8 mouse cellular contexts compared by ENCODE assay signal in genomic region chr5:65491767-65492715, GRCm38 (mm10). TPM values are rescaled to one million over a fixed set of nuclear protein-coding genes. Genes with fewer than 3 reads are reported as not detected.
DNase-seq lines count a peak whose midpoint lies in the region; ATAC-seq and TF ChIP-seq lines count a peak whose summit lies in the region.

No protein-coding gene starts in this region.

- H3K4me3 ChIP-seq in forebrain, embryonic 13.5 days, result peak overlapping the region; percentile 85
- peak overlapping the region; percentile 75 for H3K4me3 ChIP-seq in lung, adult 2 months (replicated peaks; ENCODE audit: extremely low read depth, low read depth, low read length)
- H3K4me3 ChIP-seq in neural tube, embryonic 15.5 days (replicated peaks), result peak overlapping the region; percentile 87

- 0 out of 2 replicates have a peak, but pooled peaks have one; percentile 5 for TF ChIP-seq POLR2A in lung, adult 2 months (IDR thresholded peaks at IDR 0.05; ENCODE audit: borderline replicate concordance, extremely low read depth, low read depth, low read length)

- no peaks in the 10 kb centered on the region for H3K36me3 ChIP-seq in forebrain, embryonic 13.5 days (ENCODE audit: poor library complexity, severe bottlenecking)
- H3K36me3 ChIP-seq in neural tube, embryonic 15.5 days, result no peaks in the 10 kb centered on the region

- peaks cover 22% of the 10 kb centered on the region for H3K4me1 ChIP-seq in forebrain, embryonic 13.5 days
- H3K4me1 ChIP-seq in lung, adult 2 months (ENCODE audit: control insufficient read depth, insufficient read depth, low read length), result peaks cover 16% of the 10 kb centered on the region
- peaks cover 36% of the 10 kb centered on the region for H3K4me1 ChIP-seq in neural tube, embryonic 15.5 days

- H3K27ac ChIP-seq in forebrain, embryonic 13.5 days, result peak overlapping the region; percentile 93
- H3K27ac ChIP-seq in neural tube, embryonic 15.5 days (replicated peaks), result peak overlapping the region; percentile 97

- no peaks in the 10 kb centered on the region for H3K9me3 ChIP-seq in forebrain, embryonic 13.5 days (replicated peaks)
- H3K9me3 ChIP-seq in neural tube, embryonic 15.5 days (replicated peaks), result no peaks in the 10 kb centered on the region

- H3K4me2 ChIP-seq in forebrain, embryonic 13.5 days, result peak overlapping the region; percentile 67
- peak overlapping the region; percentile 65 for H3K4me2 ChIP-seq in neural tube, embryonic 15.5 days

- ATAC-seq in forebrain, embryonic 13.5 days, result peak; percentile 88
- peak; percentile 86 for ATAC-seq in neural tube, embryonic 15.5 days (ENCODE audit: low FRiP score)

- under 1% methylated on average over 51 of the region's 57 CpGs for WGBS in forebrain, embryonic 13.5 days
- WGBS in lung, adult 2 months, result under 1% methylated on average over 56 of the region's 57 CpGs
- WGBS in neural tube, embryonic 15.5 days, result under 1% methylated on average over 56 of the region's 57 CpGs

- DNase-seq in CD8-positive naive resting alpha-beta T cell, adult 2 months (ENCODE audit: low read depth in 2 of 2, low spot score in 2 of 2), result peak; percentile 75 to 76
- peak; percentile 60 for DNase-seq in c-Kit-positive CD71-positive TER-119-negative erythroid progenitor cells, embryonic 14.5 days (ENCODE audit: low read depth)
- DNase-seq in heart, postnatal 14 days, result peak; percentile 76 to 77
- DNase-seq in layer of hippocampus, adult 18-20 months (ENCODE audit: low spot score in 2 of 2), result peak; percentile 45 to 70
- DNase-seq in lung, adult 2 months, result peak; percentile 73
- peak; percentile 80 for DNase-seq in testis, postnatal 10 days (ENCODE audit: low spot score)

- intact Hi-C loops in heart, postnatal 14 days (cut with DNase I), result loop anchor here (2.0 to 5.0 kb wide), 5 partner anchors 45 to 270 kb away; partner anchors contain the start of genes N4bp2, Pds5a, Smim14 and Ube2k

- peak overlapping the region; percentile 89 for H3K9ac ChIP-seq in forebrain, embryonic 13.5 days
- peak overlapping the region; percentile 97 for H3K9ac ChIP-seq in neural tube, embryonic 15.5 days (replicated peaks)

- no peaks in the 10 kb centered on the region for H3K27me3 ChIP-seq in forebrain, embryonic 13.5 days
- no peaks in the 10 kb centered on the region for H3K27me3 ChIP-seq in neural tube, embryonic 15.5 days (replicated peaks)

- TF ChIP-seq CTCF in lung, adult 2 months (IDR thresholded peaks at IDR 0.05; ENCODE audit: insufficient read depth, low read length), result no peak

RNA-seq across cellular contexts. Expression of gene Gm43552, which starts 0.6 kb away (rescaled TPM):
- not detected in 2 replicates for polyA plus RNA-seq in forebrain, embryonic 13.5 days (2015; fragmentation: Nextera tagmentation; extraction: Ambion mirVana)
- total RNA-seq in heart, postnatal 14 days (2021), result 1 to 10 TPM in 1 of 2 experiments, not detected in 1; 1.3 TPM
- not detected for total RNA-seq in layer of hippocampus, adult 18-20 months (2021)
- not detected in 2 replicates for polyA plus RNA-seq in lung, adult 2 months (2012; rRNA removed)
- polyA plus RNA-seq in neural tube, embryonic 15.5 days (2015; fragmentation: Nextera tagmentation; extraction: Ambion mirVana), result 1.1 TPM in 1 of 2 replicates, not detected in the other

RNA-seq across cellular contexts. Expression of gene Smim14, which starts 44.9 kb away (rescaled TPM):
- 131 and 133 TPM in 2 replicates for polyA plus RNA-seq in forebrain, embryonic 13.5 days (2015; fragmentation: Nextera tagmentation; extraction: Ambion mirVana)
- 100 to 1,000 TPM in 1 of 2 experiments, 10 to 100 TPM in 1; 93.4 to 103 TPM for total RNA-seq in heart, postnatal 14 days (2021)
- 100 to 1,000 TPM; 160 to 166 TPM for total RNA-seq in layer of hippocampus, adult 18-20 months (2021)
- polyA plus RNA-seq in lung, adult 2 months (2012; rRNA removed), result 137 and 157 TPM in 2 replicates
- polyA plus RNA-seq in neural tube, embryonic 15.5 days (2015; fragmentation: Nextera tagmentation; extraction: Ambion mirVana), result 187 and 197 TPM in 2 replicates

RNA-seq across cellular contexts. Expression of gene Ube2k, which starts 45.0 kb away (rescaled TPM):
- polyA plus RNA-seq in forebrain, embryonic 13.5 days (2015; fragmentation: Nextera tagmentation; extraction: Ambion mirVana), result 194 and 196 TPM in 2 replicates
- total RNA-seq in heart, postnatal 14 days (2021), result 10 to 100 TPM; 62.5 to 66.3 TPM
- total RNA-seq in layer of hippocampus, adult 18-20 months (2021), result 100 to 1,000 TPM; 120 to 128 TPM
- polyA plus RNA-seq in lung, adult 2 months (2012; rRNA removed), result 12.3 and 15.1 TPM in 2 replicates
- polyA plus RNA-seq in neural tube, embryonic 15.5 days (2015; fragmentation: Nextera tagmentation; extraction: Ambion mirVana), result 200 and 217 TPM in 2 replicates

RNA-seq across cellular contexts. Expression of gene Ugdh, which starts 56.3 kb away (rescaled TPM):
- 60.3 and 62.4 TPM in 2 replicates for polyA plus RNA-seq in forebrain, embryonic 13.5 days (2015; fragmentation: Nextera tagmentation; extraction: Ambion mirVana)
- 10 to 100 TPM; 23.2 to 25.1 TPM for total RNA-seq in heart, postnatal 14 days (2021)
- total RNA-seq in layer of hippocampus, adult 18-20 months (2021), result 10 to 100 TPM; 30.1 to 33.5 TPM
- polyA plus RNA-seq in lung, adult 2 months (2012; rRNA removed), result 8.7 and 12.2 TPM in 2 replicates
- polyA plus RNA-seq in neural tube, embryonic 15.5 days (2015; fragmentation: Nextera tagmentation; extraction: Ambion mirVana), result 44.1 and 63.4 TPM in 2 replicates

Comparison
In these comparisons a context has a peak if more than half of its experiments do, and no peak if none do; other contexts are left out.
1. Peak in every context shown above with its lines: DNase-seq, ATAC-seq, H3K4me3 ChIP-seq and H3K27ac ChIP-seq.
2. RNA of gene Ube2k, which starts 45.0 kb away (polyA plus RNA-seq): 200 to 217 TPM in neural tube, embryonic 15.5 days and 194 to 196 TPM in forebrain, embryonic 13.5 days; 12.3 to 15.1 TPM in lung, adult 2 months; every median in the first group is over 10 times any median in the second.